Mouse (Mus musculus) frontal cortex, postnatal 36 days (tissue): ENCODE measurements around the gene Smg5.
"Not testable (repeated sequence)": the region's sequence is repeated elsewhere in the genome, so short reads cannot be mapped to it uniquely, and the experiment has no call there.

Source experiments
- DNase-seq, 2 experiments: peaks; one replicate each; pipeline ENCODE4 v3.0.0; 2022; ENCODE audit warnings: low spot score in 2 of 2

The Smg5 gene

GRCm38 (mm10) chr3:88336058-88337013 is at the start of gene Smg5, which contains the start of gene Tmem79:
Gene Smg5 (plus strand): TSS chr3:88336260.
Gene Tmem79 (minus strand): TSS chr3:88336148.
- peak; percentile 97 to 98 for DNase-seq

DNA sequence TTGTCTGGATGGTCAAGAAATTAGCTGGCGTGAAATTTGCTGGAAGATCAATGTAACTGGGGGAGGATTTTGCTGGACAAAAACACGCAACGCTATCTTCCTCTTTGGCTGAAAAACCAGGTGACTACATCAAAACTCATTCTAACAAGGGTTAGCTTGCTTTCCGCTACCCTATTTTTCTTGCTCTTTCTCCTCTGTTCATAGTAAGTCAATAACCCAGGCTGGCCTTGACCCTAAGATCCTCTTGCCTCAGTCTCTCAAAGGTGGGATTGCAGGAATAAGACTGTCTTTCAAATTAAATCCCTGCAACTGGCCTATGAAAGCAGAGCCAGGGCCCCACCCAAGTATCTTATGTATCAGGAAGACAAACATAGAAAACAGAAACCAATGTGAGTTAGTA is 49.0 kb upstream of the Smg5 start, which contains the start of gene Gm38392:
Gene Gm38392 (minus strand): TSS at position 101 of the 400 bp plus-strand sequence.
- DNase-seq, result no peak

- not testable (repeated sequence) for DNase-seq
Observed at GRCm38 (mm10) chr3:88288133-88288713, 47.8 kb upstream of the Smg5 start.

DNA sequence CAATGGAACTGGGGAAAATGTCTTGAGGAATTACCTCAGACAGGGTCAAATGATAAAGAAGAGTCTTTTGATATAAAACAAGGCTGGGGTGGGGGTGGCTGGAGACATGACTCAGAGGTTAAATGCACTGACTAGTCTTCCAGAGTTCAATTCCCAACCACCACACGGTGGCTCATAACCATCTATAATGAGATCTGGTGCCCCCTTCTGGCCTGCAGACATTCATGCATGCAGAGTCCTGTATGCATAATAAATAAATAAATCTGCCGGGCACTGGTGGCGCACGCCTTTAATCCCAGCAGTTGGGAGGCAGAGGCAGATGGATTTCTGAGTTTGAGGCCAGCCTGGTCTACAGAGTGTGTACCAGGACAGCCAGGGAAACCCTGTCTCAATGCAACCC is 44.1 kb upstream of the Smg5 start:
- no peak for DNase-seq

- not testable (repeated sequence) for DNase-seq
Observed at GRCm38 (mm10) chr3:88295272-88295671, 40.8 kb upstream of the Smg5 start.

GRCm38 (mm10) chr3:88296110-88296560 is 39.9 kb upstream of the Smg5 start:
- no peak for DNase-seq

GRCm38 (mm10) chr3:88296561-88297318 is 39.3 kb upstream of the Smg5 start, which contains the start of the genes Tsacc and Cct3:
Gene Tsacc (minus strand): TSS chr3:88296999.
Gene Cct3 (plus strand): TSS chr3:88297116.
- DNase-seq, result peak; percentile 94 to 98

DNA sequence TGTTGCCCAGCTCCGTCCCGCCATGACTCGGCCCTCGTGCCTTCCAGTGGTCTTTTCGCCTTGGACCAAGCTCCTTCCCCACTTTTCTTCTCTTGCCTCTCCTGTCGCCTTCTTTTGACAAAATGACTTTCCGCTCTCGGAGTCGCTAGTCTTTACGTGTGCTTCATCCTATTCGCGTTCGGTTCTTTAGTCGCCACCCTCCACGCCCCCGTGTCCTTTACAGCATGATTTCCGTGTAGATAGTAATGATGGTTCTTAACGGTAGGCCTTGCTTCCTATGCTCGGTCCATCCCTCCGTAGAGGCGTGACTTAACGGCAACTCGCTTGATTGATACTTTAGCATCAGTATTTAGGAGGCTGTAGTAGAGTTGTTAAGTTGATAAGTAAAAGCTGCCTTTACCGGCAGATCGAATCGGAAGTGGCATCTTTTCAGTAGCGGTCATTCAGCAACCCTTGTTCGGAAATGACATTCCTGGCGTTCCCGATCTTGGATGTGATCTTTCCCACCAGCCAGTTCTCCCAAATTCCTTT is 38.7 kb upstream of the Smg5 start:
- DNase-seq, result peak in 1 of 2 experiments; percentile 67

- no peak for DNase-seq
Observed at GRCm38 (mm10) chr3:88299172-88299571, 36.9 kb upstream of the Smg5 start.

DNA sequence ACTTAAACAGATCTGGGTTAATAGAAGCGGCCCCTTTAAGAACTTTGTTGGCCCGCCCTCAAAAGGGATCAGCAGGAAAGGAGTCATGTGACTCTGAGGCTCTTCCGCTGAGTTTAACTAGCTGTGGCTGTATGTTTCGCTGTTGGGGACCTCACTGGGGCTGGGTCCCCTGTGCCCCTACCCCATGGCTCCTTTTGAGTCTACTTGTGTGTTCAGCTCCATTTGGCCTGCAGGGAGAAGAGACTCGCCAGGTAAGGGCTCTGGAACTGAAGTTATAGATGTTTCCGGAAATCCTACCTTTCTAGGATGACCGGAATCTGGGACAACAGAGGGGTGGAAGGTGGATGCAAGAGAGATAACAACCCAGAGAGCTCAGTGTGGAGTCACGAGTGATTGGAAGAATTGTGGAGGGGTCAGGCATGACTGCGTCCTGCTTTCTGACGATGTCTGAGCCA is 11.1 kb upstream of the Smg5 start, which contains the start of gene Glmp:
Gene Glmp (plus strand): TSS at position 73 of the 455 bp plus-strand sequence.
- DNase-seq, result peak; percentile 49 to 74

DNA sequence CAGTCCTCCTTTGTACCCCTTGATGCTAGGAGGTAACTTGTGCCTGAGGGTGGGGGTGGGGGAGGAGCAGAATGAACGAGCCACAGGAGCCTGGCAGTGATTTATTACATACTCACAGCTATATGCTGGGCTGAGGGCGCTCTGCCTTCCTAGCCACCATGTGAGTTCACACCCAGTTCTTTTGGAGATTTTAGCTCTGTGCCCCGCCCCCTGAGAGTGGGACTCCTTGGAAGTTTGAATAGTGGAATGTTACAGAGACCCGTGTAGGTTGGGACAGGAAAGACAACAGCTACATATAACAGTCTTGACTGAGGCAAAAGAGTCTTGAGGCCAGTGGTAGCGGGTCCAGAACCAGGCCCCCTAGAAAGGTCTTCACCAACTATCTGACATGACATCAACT is 7.1 kb upstream of the Smg5 start:
- DNase-seq, result no peak

DNA sequence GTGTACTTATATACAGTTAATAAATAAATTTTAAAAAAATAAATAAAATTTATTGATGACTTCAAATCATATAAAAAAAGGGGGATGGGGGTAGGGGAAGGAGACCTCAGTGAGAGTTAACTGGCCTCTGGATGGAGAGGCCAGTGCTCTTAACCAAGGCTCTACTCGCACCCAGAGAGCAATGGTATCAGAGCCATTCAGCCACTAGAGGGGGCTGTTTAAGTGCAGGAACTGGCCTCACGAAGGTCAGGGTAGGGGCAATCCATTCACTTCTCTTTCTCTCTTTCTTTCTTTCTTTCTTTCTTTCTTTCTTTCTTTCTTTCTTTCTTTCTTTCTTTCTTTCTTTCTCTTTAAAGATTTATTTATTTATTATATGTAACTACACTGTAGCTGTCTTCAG is 4.8 kb upstream of the Smg5 start:
- no peak for DNase-seq

DNA sequence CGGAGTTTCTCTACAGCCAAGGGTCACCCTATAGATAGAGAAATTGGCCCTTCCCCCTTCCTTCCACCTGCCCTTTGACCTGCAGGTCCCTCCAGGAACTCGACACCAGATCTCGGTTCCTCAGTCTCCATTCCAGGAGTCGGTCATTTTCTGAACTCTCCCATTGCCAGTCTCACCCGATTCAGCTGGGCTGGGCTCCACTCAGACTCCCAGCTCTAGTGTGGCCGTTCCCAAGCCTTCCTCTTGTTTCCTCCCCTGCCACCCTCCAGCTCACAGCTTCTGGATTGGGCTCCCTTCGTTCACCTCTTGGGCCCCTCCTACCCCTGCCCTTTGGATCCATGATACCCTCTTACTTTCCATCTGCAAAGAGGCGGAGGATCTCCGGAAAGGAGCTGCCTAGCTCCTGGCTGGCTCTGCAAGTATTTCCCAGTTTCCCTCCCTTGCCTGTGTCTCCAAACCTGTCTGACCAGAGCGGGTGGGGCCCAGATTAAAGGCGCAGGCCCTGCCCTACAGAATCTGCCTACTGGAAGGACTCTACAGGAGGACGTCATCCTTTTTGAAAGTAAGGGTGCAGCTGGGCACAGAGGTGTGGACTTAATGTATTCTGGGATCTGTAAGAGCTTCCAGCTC is 1.9 kb upstream of the Smg5 start:
- no peak for DNase-seq

DNA sequence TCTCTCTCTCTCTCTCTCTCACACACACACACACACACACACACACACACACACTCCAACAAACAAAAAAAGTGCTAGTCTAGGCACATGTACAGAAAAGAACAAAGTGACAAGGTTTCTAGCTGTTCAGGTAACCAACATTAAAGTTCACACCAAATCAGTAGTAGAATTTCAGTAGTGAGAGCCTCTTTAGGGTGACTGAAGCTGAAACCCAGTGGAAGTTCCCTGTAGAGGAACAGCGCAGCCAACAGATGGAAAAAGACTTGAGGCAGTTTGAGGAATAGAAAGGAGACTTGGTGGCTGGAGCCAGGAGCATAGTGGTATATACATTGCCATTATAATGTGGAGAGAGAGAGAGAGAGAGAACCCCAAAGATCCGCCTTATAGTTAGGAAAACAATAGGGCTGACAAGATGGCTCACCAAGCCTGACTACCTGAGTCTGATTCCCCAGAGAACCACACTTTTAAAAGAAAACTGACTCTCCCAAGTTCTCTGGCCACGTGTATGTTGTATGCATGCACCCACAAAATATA is 1.1 kb upstream of the Smg5 start:
- DNase-seq, result no peak

DNA sequence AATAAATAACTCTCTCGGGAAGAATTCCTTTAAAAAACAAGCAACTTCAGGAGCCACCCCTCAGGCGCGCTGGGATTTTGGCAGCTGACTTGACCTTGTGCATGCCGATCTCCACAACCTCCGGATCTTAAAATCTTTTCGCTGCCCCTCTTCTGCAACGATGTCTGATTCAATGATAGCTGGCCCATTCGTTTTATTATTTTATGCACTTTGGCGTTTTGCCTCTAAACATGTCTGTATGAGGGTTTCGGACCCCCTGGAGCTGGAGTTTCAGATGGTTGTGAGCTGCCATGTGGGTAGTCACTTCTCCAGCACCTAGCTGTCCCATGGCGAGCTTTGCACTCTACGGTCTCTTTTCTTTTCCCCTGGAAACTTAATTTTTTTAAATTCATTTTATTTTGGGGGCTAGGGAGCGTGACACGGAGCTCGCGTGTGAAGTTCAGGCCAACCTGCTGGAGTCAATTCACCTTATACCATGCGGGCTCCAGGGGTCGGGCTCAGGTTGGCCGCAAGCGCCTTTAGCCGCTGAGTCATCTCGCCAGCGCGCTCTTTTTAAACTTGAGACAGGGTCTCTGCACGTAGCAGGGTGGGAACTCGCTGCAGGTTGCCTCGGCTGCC is 515 bp upstream of the Smg5 start:
- DNase-seq, result no peak

DNA sequence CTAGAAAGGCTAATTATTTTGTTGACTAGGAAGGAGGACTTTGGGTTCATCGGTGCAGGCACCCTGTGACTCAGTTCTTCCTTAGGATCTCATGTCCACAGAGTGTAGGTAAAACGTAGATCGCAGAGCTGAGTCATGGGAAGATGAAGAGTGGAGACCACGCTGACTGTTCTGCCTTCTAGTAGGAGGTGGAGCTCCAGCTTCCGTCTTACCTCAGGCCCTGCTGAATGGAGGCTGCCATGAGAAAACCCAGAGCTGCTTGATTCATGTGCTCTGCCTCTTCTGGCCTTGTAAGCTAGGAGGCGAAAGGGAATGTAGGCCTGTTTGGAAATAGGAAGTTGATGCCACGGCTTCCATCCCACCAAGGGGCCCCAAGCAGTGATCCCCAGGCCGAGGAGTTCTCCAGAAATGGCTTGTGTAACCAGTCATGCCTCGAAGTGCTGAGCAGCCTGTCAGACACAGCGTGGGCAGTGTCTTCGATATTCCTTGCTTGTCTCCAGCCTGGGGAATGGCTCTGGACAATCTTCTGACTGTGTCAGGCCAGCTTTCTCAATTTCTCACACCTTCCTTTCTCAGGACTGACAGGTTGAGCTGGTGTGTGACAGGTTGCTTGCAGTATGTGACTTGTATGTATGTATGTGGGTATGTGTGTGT is 1.4 kb downstream of the Smg5 start:
- DNase-seq, result peak; percentile 41 to 55

- DNase-seq, result no peak
Observed at GRCm38 (mm10) chr3:88338316-88338715, 2.3 kb downstream of the Smg5 start.

DNA sequence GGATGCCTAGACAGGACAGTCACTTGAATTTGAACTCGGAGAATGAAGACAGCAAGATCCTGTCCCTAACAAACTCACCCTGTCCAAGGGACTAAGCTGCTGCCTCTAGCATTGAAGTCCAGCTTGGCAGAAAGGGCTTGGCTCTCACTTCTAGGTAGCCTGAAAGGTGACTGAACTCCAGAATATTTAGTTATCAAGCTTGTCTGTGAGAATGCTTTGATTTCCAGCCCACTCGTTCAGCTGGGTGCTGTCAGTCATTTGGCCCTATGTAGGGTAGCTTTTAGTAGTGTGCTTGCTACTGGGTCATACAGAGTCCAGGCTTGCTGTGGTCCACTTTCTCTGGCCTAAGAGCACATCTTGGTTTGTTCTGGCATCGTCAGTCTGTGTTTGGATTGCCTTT is 2.9 kb downstream of the Smg5 start:
- DNase-seq, result no peak

DNA sequence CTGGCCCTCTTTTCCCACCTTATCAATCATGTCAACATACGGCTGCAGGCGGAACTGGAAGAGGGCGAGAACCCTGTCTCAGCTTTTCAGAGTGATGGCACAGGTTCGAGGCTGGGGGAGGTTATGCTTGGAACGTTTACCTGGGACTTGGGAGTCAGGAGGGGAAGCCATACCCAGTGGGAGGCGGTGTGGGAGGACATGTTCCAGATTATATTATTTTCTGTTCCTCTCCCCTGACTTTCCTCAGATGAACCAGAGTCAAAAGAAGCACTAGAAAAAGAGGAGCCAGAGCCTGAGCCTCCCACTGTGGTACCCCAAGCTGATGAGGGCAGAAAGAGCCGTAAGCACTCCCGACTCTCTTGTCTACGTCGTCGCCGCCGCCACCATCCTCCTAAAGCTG is 14.7 kb downstream of the Smg5 start:
- DNase-seq, result no peak

- DNase-seq, result no peak
Observed at GRCm38 (mm10) chr3:88352907-88353306, 16.8 kb downstream of the Smg5 start.
